Mouse (Mus musculus) NIH3T3 (cell line): ENCODE measurements around the gene Mtmr11.
A peak's percentile ranks its signal among the peaks of the same experiment; 100 is the strongest.

Experiments used
- DNase-seq: peaks from one replicate; pipeline ENCODE4 v3.0.0-alpha.2; 2012; ENCODE audit warnings: low read depth

Mtmr11 gene

GRCm38 (mm10) chr3:96219191-96219641 is 57.4 kb downstream of the Mtmr11 start:
- DNase-seq: no peak

DNA sequence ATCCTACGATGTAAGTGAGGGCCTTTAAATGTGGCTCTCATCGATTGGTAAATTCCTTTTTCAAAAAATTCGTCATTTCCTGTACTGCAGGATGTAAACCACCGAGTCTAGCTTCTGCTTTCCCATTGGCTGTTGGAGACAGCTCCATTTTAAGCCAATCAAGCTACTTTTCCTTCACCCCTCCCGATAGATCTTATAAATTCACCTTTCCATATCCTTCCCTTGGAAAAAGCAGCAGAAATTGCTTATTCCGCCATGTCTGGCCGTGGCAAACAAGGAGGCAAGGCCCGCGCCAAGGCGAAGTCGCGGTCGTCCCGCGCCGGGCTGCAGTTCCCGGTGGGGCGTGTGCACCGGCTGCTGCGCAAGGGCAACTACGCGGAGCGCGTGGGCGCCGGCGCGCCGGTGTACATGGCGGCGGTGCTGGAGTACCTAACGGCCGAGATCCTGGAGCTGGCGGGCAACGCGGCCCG is 57.9 kb downstream of the Mtmr11 start, which contains the start of the genes Bola1 and Hist2h2ab:
Gene Bola1 (minus strand): TSS at position 49 of the 470 bp plus-strand sequence.
Gene Hist2h2ab (plus strand): TSS at position 205 of the 470 bp plus-strand sequence.
- peak; percentile 86 for DNase-seq

- DNase-seq: peak; percentile 52
Observed at GRCm38 (mm10) chr3:96220131-96220764, 58.4 kb downstream of the Mtmr11 start.

DNA sequence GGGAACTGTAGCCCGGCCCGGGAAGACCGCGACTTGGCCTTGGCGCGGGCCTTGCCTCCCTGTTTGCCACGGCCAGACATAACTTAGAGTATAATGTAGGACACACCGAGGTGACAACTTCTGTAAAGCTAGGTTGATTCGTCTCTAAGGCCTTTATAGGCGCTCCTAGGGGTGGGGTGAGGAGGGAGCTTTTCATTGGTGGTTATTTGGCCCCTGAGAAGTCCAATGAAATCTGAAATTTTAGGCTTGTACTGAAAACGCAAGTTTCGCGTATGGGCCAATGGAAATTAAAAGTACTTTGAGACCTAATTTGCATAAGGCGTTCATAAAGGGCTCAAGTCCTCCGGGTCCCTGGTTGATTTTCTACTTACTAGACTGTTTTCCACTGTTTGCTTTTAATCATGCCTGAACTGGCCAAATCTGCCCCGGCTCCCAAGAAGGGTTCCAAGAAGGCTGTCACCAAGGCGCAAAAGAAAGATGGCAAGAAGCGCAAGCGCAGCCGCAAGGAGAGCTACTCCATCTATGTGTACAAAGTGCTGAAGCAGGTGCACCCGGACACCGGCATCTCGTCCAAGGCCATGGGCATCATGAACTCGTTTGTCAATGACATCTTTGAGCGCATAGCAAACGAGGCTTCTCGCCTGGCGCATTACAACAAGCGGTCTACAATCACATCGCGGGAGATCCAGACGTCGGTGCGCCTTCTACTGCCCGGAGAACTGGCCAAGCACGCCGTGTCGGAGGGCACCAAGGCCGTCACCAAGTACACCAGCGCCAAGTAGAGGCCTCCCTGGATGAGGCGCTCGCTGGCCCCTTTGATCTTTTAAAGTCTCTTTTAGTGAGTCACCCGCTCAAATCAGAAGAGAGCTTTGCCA is 59.2 kb downstream of the Mtmr11 start, which contains the start of the genes Hist2h2ac and Hist2h2be:
Gene Hist2h2ac (minus strand): TSS at position 116 of the 875 bp plus-strand sequence.
Gene Hist2h2be (plus strand): TSS at position 355 of the 875 bp plus-strand sequence.
- peak; percentile 94 for DNase-seq
